Mouse (Mus musculus): ENCODE data around the gene Mpg.

Mpg gene

GRCm38 (mm10) chr11:32228292-32228845 is 2.1 kb downstream of the Mpg start:
- DNase-seq (ENCODE audit: extremely low read depth, low read depth, low spot score), result no peak

DNA sequence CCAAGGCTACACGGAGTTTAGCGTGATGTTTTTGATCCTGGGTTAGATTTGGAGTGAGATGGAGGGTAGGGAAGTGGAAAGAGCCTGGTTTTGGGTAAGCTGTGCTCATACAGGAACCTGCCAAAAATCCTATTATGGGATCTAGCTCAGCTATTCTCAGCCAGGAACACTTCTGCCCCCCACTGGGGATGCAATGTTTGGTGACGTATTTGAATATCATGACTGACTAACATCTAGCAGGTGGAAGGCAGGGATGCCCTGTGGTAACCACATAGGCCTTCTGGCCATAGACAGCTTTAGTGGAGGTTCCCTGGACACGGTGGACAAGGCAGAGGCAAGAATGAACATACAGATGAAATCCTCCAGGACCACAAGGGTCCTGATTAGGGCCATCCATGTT is 3.9 kb downstream of the Mpg start:
- no peak for DNase-seq (ENCODE audit: extremely low read depth, low read depth, low spot score)

- no peak for DNase-seq (ENCODE audit: extremely low read depth, low read depth, low spot score)
These were observed 4.8 kb downstream of the Mpg start for GRCm38 (mm10) chr11:32231125-32231524.

- no peak for DNase-seq (ENCODE audit: extremely low read depth, low read depth, low spot score)
These were observed 6.5 kb downstream of the Mpg start for GRCm38 (mm10) chr11:32232848-32233247.

- DNase-seq (ENCODE audit: extremely low read depth, low read depth, low spot score), result no peak
These were observed 7.6 kb downstream of the Mpg start for GRCm38 (mm10) chr11:32233895-32234294.

GRCm38 (mm10) chr11:32234816-32235485 is 8.6 kb downstream of the Mpg start:
- no peak for DNase-seq (ENCODE audit: extremely low read depth, low read depth, low spot score)

DNA sequence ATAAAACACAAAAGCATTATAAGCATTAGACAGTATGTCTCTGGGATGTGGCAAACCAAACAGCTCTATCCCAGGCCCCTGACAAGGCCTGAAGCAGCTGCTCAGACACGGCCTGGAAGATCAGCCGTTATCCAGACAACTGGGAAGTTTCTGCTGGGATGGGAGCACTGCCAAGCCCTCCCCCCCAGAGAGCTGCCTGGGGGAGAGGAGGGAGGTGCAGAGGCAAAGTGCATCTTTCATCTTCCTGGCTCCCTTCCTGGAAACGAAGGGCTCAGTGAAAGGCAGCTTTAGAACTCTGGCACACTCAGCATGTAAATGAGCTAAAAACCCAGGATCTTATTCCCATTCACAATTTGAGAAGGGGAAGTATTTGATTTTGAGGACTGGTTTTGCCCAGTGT is 9.3 kb downstream of the Mpg start:
- no peak for DNase-seq (ENCODE audit: extremely low read depth, low read depth, low spot score)

GRCm38 (mm10) chr11:32236132-32236531 is 9.8 kb downstream of the Mpg start:
- DNase-seq (ENCODE audit: extremely low read depth, low read depth, low spot score), result no peak

- no peak for DNase-seq (ENCODE audit: extremely low read depth, low read depth, low spot score)
These were observed 10.6 kb downstream of the Mpg start for GRCm38 (mm10) chr11:32236712-32237410.

GRCm38 (mm10) chr11:32237411-32237795 is 11.1 kb downstream of the Mpg start:
- no peak for DNase-seq (ENCODE audit: extremely low read depth, low read depth, low spot score)

DNA sequence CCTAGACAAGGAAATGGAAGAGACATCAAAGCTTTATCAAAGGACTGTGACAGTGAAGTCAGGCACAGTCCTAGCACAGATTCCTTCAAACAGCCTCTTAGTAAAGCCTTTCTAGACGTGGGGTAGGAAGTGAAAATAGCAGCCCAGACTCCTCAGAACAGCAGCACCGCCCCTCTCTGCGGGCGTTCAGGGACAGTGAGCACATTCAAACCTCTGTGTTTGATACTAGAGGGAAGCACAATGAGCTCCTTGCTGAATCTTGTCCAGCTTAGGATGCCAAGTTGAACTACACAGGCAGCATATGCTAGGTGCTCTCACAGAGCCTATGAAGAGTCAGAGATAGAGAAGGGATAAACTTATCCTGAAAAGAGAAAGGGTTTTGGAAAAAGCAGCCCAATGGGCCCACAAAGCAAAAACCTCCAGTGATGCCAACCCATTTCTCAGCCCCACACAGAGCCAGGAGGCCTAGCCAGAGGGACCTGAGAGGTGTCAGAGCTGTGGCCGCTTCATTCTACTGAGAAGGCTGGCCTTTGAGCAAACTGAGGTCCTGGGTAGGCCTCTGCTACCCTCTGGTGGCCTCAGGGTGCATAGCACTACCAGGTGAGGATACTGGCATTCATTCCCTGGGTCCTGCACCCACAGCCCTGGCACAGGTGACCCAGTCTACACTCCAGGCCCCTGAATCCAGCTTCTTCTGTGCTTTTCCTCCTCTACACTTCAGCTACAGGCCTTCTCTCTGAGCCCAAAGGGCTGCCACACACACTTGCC is 12.0 kb downstream of the Mpg start:
- no peak for DNase-seq (ENCODE audit: extremely low read depth, low read depth, low spot score)

DNA sequence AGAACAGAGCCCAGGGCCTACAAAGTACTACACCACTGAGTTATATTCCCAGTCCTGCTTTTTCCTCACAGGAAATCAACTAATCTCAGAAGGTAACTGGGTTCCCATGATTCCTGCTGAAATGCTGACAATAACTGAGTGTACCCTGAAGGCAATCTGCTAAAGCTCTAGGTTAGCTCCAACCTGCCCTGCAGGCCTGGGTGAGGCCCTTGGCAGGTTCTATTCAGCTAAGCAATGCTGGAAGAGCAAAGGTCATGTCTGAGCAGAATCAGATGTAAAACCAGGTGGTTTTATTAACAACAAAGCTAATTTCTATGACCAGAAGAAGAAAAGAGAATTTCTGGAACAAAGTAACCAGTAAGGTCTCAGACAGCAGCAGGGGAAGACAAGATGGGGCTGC is 15.1 kb downstream of the Mpg start:
- no peak for DNase-seq (ENCODE audit: extremely low read depth, low read depth, low spot score)

GRCm38 (mm10) chr11:32242209-32242608 is 15.9 kb downstream of the Mpg start:
- no peak for DNase-seq (ENCODE audit: extremely low read depth, low read depth, low spot score)

- no peak for DNase-seq (ENCODE audit: extremely low read depth, low read depth, low spot score)
These were observed 17.1 kb downstream of the Mpg start for GRCm38 (mm10) chr11:32243205-32243955.

DNA sequence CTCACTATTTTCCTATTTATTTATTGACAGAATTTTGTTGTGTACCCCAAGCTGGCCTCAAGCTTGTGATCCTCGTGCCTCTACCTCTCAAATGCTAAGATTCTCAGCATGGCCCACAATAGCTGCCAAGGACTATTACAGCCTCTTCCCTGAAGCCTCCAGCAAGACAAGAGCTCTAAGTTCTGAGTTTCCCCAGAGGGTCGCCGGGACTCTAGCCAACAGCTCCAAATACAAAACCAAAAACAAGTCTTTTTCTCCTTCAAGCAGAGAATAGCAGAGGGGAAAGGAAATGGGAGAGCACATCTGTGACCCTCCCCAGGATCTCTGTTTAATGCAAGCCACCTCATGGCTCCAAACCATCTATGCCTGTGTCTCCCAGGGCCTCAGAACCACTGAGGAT is 17.8 kb downstream of the Mpg start:
- no peak for DNase-seq (ENCODE audit: extremely low read depth, low read depth, low spot score)

GRCm38 (mm10) chr11:32244617-32245016 is 18.3 kb downstream of the Mpg start:
- DNase-seq (ENCODE audit: extremely low read depth, low read depth, low spot score), result no peak

DNA sequence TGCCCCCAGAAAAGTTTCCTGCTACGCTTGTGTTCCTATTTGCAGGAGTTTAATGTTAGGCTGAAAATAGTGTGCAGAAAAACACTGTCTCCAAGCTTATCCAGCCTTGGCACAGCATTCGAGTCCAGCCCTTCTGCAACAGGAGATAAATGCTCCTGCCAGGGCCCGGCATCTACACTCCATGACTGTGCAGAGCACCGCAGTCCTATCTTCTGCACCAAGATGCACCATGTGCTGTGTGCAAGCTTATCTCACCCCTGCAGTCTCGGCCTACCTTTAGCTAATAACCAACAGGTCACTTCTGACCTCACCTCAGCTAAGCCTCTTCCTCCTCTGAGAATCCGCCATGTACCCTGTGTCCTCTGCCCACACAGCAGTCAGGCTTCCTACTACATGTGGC is 19.3 kb downstream of the Mpg start:
- DNase-seq (ENCODE audit: extremely low read depth, low read depth, low spot score), result no peak

DNA sequence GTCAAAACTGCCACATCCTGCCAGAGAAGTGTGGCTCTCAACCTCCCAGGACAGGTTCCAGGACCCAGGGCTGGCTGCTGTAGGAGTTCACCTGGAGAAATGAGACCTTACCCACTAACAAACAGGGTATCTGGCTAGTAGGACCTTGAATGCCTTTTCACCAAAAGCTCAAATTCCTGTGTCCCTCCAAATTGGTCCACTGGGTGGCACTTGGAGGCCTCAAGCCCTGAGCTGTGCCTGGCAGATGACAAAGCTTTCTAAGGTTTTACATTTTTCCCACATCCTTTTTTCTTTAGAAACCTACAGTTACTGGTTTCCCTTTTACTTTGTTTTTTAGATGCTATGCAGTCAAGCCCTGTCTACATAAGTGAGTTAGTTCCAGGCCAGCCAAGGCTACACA is 20.8 kb downstream of the Mpg start:
- no peak for DNase-seq (ENCODE audit: extremely low read depth, low read depth, low spot score)

DNA sequence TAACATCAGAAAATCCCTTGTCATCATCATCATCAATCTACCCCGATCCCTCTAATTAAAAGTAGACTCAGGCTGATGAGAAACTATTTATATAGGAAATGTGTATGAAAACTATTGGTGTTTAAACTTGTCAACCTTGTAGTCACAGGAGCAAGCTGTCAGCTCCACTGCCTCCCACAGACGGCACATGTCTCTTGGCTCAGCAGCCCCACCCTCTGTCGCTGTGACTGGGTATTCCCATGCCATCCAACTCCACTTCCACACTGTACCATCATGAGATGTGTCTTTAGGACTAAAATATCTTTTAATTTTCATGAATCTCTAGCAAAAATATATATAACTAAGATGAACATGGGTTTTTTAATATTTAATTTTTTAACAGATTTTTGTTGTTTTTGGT is 22.0 kb downstream of the Mpg start:
- DNase-seq (ENCODE audit: extremely low read depth, low read depth, low spot score), result no peak

DNA sequence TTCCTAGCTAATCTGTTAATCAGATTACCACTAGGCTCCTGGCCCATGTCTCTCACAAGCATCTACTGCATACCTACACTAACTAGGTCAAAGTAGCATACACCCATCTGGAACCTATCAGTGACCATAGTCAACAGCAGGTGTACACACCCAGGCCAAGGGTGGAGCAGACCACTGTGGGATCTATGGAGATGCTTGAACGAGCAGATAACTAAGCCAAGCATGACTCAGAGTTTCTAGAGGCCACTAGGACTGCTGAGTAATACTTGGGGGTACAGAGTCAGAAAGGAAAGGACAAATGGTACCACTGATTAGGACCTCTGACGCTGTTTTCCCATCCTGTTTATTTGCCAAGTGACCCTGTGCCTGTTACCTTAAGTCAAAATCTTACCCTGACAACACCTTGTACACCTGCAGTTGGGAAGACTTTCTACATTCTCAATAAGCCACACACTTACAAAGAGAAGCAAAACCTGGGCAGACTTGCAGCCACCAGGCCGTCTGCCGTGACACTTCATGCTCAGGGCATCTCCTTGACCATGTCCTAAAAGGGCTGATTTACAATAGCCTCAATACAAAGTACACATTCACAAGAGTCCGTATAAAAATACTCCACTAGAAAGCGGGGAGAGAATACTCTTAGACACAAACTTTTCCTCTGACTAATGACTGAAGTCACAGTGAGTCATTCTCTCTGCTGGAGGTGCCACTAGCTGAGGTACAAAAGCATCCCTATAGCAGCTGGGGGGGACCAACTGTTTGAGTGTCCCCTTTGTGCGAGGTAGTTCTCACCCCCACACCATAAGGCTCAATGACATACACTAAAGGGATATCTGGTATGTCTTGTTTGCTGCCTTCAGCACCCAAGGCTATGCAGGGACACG is 24.8 kb downstream of the Mpg start:
- DNase-seq (ENCODE audit: extremely low read depth, low read depth, low spot score), result no peak

Data from fat pad, adult 2 months (tissue).